In genomic region chr12:44166949-44167348, GRCm38 (mm10) we compare ENCODE assay signal across 8 mouse cellular contexts. TPM values are rescaled to one million over a fixed set of nuclear protein-coding genes. Genes with fewer than 3 reads are reported as not detected.
DNase-seq lines count a peak whose midpoint lies in the region; ATAC-seq and TF ChIP-seq lines count a peak whose summit lies in the region.
"Had no signal": no experiment of that assay in that cellular context is flagged by ENCODE, and none has a peak within 500 bp of the region (broad histone marks: within the 10 kb centered on the region; RNA-seq: fewer than 3 reads in every experiment).

No protein-coding gene starts in this region.

- no peaks in the 10 kb centered on the region for H3K9me3 ChIP-seq in kidney, embryonic 14.5 days (ENCODE audit: control insufficient read depth, low read length)
- no peaks in the 10 kb centered on the region for H3K9me3 ChIP-seq in kidney, embryonic 15.5 days (replicated peaks)
- H3K9me3 ChIP-seq in CH12.LX (replicated peaks; ENCODE audit: low read length), result no peaks in the 10 kb centered on the region
- H3K9me3 ChIP-seq in forebrain, embryonic 15.5 days, result no peaks in the 10 kb centered on the region
- H3K9me3 ChIP-seq: lung, embryonic 15.5 days had no signal

- 0 out of 2 replicates have a peak, but pooled peaks have one; percentile 43 for ATAC-seq in kidney, embryonic 14.5 days (ENCODE audit: low FRiP score, low TSS enrichment)
- ATAC-seq in kidney, embryonic 15.5 days (replicated peaks; ENCODE audit: low FRiP score), result no peak
- peak; percentile 70; the same call in 1 of the 2 replicates for ATAC-seq in forebrain, embryonic 15.5 days (replicated peaks)

- DNase-seq in CH12.LX (ENCODE audit: extremely low read depth), result peak; percentile 83
- DNase-seq in T-cell, adult 2 months (ENCODE audit: low spot score), result peak; percentile 7
- DNase-seq in lung, adult 2 months, result no peak
- peak; percentile 77 for DNase-seq in splenic B cell, adult 2 months (ENCODE audit: low read depth, low spot score)

- H3K27ac ChIP-seq in kidney, embryonic 14.5 days (ENCODE audit: low read depth, low read length), result no peak overlapping the region
- no peak overlapping the region for H3K27ac ChIP-seq in kidney, embryonic 15.5 days
- H3K27ac ChIP-seq in CH12.LX (ENCODE audit: insufficient read depth, low read depth), result no peak overlapping the region
- H3K27ac ChIP-seq in forebrain, embryonic 15.5 days (replicated peaks), result no peak overlapping the region
- H3K27ac ChIP-seq: lung, embryonic 15.5 days had no signal

- peak; percentile 28 to 76; a peak in 3 of 4 replicates for TF ChIP-seq CTCF in CH12.LX (conservative IDR thresholded peaks at IDR 0.05 in 1 of 2, IDR thresholded peaks at IDR 0.05 in 1 of 2; ENCODE audit: low read depth in 2 of 2, low read length in 2 of 2)
- peak; percentile 34; the same call in 1 of the 2 replicates for TF ChIP-seq CTCF in lung, adult 2 months (IDR thresholded peaks at IDR 0.05; ENCODE audit: insufficient read depth, low read length)

- TF ChIP-seq RAD21 in CH12.LX (IDR thresholded peaks at IDR 0.05; ENCODE audit: low read depth, low read length), result peak; percentile 87

- H3K9ac ChIP-seq in kidney, embryonic 14.5 days (ENCODE audit: low read depth, low read length), result no peak overlapping the region
- no peak overlapping the region for H3K9ac ChIP-seq in kidney, embryonic 15.5 days
- no peak overlapping the region for H3K9ac ChIP-seq in CH12.LX (ENCODE audit: insufficient read depth, low read depth)
- no peak overlapping the region for H3K9ac ChIP-seq in forebrain, embryonic 15.5 days (replicated peaks)
- H3K9ac ChIP-seq: lung, embryonic 15.5 days had no signal

- dilution Hi-C loops in CH12.LX (cut with MboI; ENCODE audit: extremely low pct_ligation_motif_present, extremely low pct_unique_long_range_greater_than_20kb, low sequenced_read_pairs), result no loop called here

- no peaks in the 10 kb centered on the region for H3K4me1 ChIP-seq in kidney, embryonic 14.5 days (ENCODE audit: control insufficient read depth, insufficient read depth, low read length)
- no peaks in the 10 kb centered on the region for H3K4me1 ChIP-seq in kidney, embryonic 15.5 days
- H3K4me1 ChIP-seq in CH12.LX (ENCODE audit: control insufficient read depth in 1 of 2, insufficient read depth in 2 of 2), result peaks cover 5 to 21% of the 10 kb centered on the region in 2 experiments; a peak in 3 of 4 replicates
- no peaks in the 10 kb centered on the region for H3K4me1 ChIP-seq in forebrain, embryonic 15.5 days
- no peaks in the 10 kb centered on the region for H3K4me1 ChIP-seq in lung, adult 2 months (ENCODE audit: control insufficient read depth, insufficient read depth, low read length)
- H3K4me1 ChIP-seq: lung, embryonic 15.5 days had no signal

- no peak for TF ChIP-seq POLR2A in CH12.LX (IDR thresholded peaks at IDR 0.05; ENCODE audit: low read depth, low read length)
- TF ChIP-seq POLR2A in lung, adult 2 months (IDR thresholded peaks at IDR 0.05; ENCODE audit: borderline replicate concordance, extremely low read depth, low read depth, low read length), result no peak

- no peak overlapping the region for H3K4me2 ChIP-seq in kidney, embryonic 14.5 days (replicated peaks; ENCODE audit: low read depth, low read length)
- no peak overlapping the region for H3K4me2 ChIP-seq in kidney, embryonic 15.5 days
- no peak overlapping the region for H3K4me2 ChIP-seq in CH12.LX (ENCODE audit: insufficient read depth, low read depth, poor library complexity, severe bottlenecking)
- H3K4me2 ChIP-seq in forebrain, embryonic 15.5 days (replicated peaks), result no peak overlapping the region
- H3K4me2 ChIP-seq: lung, embryonic 15.5 days had no signal

- no peaks in the 10 kb centered on the region for H3K79me2 ChIP-seq in CH12.LX (replicated peaks; ENCODE audit: control insufficient read depth, extremely low read depth, insufficient read depth, poor library complexity, severe bottlenecking)

- no peaks in the 10 kb centered on the region for H3K36me3 ChIP-seq in kidney, embryonic 14.5 days (ENCODE audit: control insufficient read depth, insufficient read depth, low read length)
- no peaks in the 10 kb centered on the region for H3K36me3 ChIP-seq in kidney, embryonic 15.5 days
- H3K36me3 ChIP-seq in CH12.LX (replicated peaks in 1 of 2; ENCODE audit: control insufficient read depth in 1 of 2, insufficient read depth in 1 of 2, low read length in 1 of 2), result no peaks in the 10 kb centered on the region
- H3K36me3 ChIP-seq in forebrain, embryonic 15.5 days, result no peaks in the 10 kb centered on the region
- no peaks in the 10 kb centered on the region for H3K36me3 ChIP-seq in splenic B cell, adult 2 months (ENCODE audit: control insufficient read depth, insufficient read depth, low read length, poor library complexity, severe bottlenecking)
- H3K36me3 ChIP-seq: lung, embryonic 15.5 days had no signal

- H3K4me3 ChIP-seq in kidney, embryonic 14.5 days (ENCODE audit: low read length), result no peak overlapping the region
- H3K4me3 ChIP-seq in kidney, embryonic 15.5 days (replicated peaks), result no peak overlapping the region
- no peak overlapping the region for H3K4me3 ChIP-seq in CH12.LX (replicated peaks in 1 of 3; ENCODE audit: low read depth in 2 of 3, low read length in 2 of 3, poor library complexity in 1 of 3)
- no peak overlapping the region for H3K4me3 ChIP-seq in forebrain, embryonic 15.5 days
- no peak overlapping the region for H3K4me3 ChIP-seq in lung, adult 2 months (replicated peaks; ENCODE audit: extremely low read depth, low read depth, low read length)
- H3K4me3 ChIP-seq: lung, embryonic 15.5 days had no signal

- no peak for TF ChIP-seq EP300 in CH12.LX (IDR thresholded peaks at IDR 0.05; ENCODE audit: low read length)

- no peaks in the 10 kb centered on the region for H3K27me3 ChIP-seq in kidney, embryonic 14.5 days (ENCODE audit: control insufficient read depth, insufficient read depth, low read length)
- no peaks in the 10 kb centered on the region for H3K27me3 ChIP-seq in kidney, embryonic 15.5 days
- no peaks in the 10 kb centered on the region for H3K27me3 ChIP-seq in CH12.LX (replicated peaks)
- no peaks in the 10 kb centered on the region for H3K27me3 ChIP-seq in forebrain, embryonic 15.5 days
- no peaks in the 10 kb centered on the region for H3K27me3 ChIP-seq in splenic B cell, adult 2 months (ENCODE audit: control insufficient read depth, insufficient read depth, low read length, poor library complexity, severe bottlenecking)
- H3K27me3 ChIP-seq: lung, embryonic 15.5 days had no signal

- in situ Hi-C loops in CH12.LX (cut with MboI; ENCODE audit: low pct_ligation_motif_present, low pct_unique_long_range_greater_than_20kb, low sequenced_read_pairs), result no loop called here

TF ChIP-seq in CH12.LX, 34 proteins besides CTCF, POLR2A, EP300 and RAD21:
- TF ChIP-seq JUND (conservative IDR thresholded peaks at IDR 0.05; ENCODE audit: low read depth, low read length) (no peak), SMC3 (IDR thresholded peaks at IDR 0.05; ENCODE audit: low read depth, low read length) (peak; percentile 59), MAFK (IDR thresholded peaks at IDR 0.05; ENCODE audit: insufficient replicate concordance, low read length) (no peak)

RNA-seq across cellular contexts. Expression of gene Dnajb9, which starts 43.2 kb away (rescaled TPM):
- 20.6 and 25.6 TPM in 2 replicates for polyA plus RNA-seq in kidney, embryonic 14.5 days (2014; fragmentation: Nextera tagmentation; extraction: Ambion mirVana)
- 21.9 and 24.0 TPM in 2 replicates for polyA plus RNA-seq in kidney, embryonic 15.5 days (2015; fragmentation: Nextera tagmentation; extraction: Ambion mirVana)
- total RNA-seq in CH12.LX (2012; rRNA removed), result 3.6 and 4.3 TPM in 2 replicates
- 15.0 and 16.0 TPM in 2 replicates for total RNA-seq in CH12.LX (2014; rRNA removed)
- polyA plus RNA-seq in CH12.LX (2012; ENCODE audit: insufficient read length, low read depth), result 20.8 and 21.4 TPM in 2 replicates
- 30.4 and 31.5 TPM in 2 replicates for polyA plus RNA-seq in forebrain, embryonic 15.5 days (2015; fragmentation: Nextera tagmentation; extraction: Ambion mirVana)
- 3.6 and 4.6 TPM in 2 replicates for polyA plus RNA-seq in lung, adult 2 months (2012; rRNA removed)

RNA-seq across cellular contexts. Expression of gene Pnpla8, which starts 54.2 kb away (rescaled TPM):
- 45.7 and 73.3 TPM in 2 replicates for polyA plus RNA-seq in kidney, embryonic 14.5 days (2014; fragmentation: Nextera tagmentation; extraction: Ambion mirVana)
- polyA plus RNA-seq in kidney, embryonic 15.5 days (2015; fragmentation: Nextera tagmentation; extraction: Ambion mirVana), result 65.1 and 71.8 TPM in 2 replicates
- total RNA-seq in CH12.LX (2012; rRNA removed) (30.1 and 32.3 TPM in 2 replicates), CH12.LX (2014; rRNA removed) (129 and 145 TPM in 2 replicates)
- polyA plus RNA-seq in CH12.LX (2012; ENCODE audit: insufficient read length, low read depth), result 63.7 and 75.2 TPM in 2 replicates
- 137 and 148 TPM in 2 replicates for polyA plus RNA-seq in forebrain, embryonic 15.5 days (2015; fragmentation: Nextera tagmentation; extraction: Ambion mirVana)
- 9.7 and 17.3 TPM in 2 replicates for polyA plus RNA-seq in lung, adult 2 months (2012; rRNA removed)
